Mouse (Mus musculus): ENCODE measurements around the gene Ttc28.
A peak's percentile ranks its signal among the peaks of the same experiment; 100 is the strongest.

Ttc28 gene

DNA sequence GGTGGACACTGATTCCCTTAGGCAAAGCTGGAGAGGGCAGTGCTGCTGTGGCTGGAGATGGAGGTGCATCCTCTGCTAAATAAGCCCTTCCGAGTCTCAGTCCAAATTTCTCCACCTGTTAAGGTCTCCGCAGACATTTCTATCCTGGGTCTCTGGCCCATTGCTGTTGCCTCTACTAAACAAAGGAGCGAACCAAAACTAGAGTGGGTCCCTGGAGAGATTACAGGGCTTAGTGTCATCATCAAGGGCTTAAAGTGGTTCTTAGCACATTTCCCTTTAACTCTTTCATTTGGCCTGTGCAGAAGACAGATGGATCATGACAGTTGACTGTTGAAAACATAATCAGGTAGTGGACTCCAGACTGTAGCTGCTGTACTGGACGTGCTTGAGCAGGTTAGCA lies 9.0 kb downstream of the Ttc28 start:
- DNase-seq (ENCODE audit: low spot score), result no peak

DNA sequence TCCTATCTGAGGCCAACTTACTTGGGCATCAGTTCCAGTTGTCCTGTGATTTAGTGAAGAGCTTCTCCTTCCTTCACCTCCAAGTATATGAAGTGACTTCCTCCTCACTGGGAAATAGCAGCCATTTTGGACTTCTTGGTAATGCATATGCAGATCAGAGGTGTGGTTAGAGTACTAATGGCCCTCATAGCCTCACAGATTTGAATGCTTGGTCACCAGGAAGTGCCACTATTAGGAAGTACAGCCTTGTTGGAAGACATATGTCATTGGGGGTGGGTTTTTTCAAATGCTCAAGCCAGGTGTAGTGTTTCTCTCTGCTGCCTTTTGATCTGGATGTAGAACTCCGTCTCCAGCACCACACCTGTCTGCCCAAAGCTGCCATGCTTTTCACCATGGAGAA lies 10.3 kb downstream of the Ttc28 start:
- DNase-seq (ENCODE audit: low spot score), result no peak

DNA sequence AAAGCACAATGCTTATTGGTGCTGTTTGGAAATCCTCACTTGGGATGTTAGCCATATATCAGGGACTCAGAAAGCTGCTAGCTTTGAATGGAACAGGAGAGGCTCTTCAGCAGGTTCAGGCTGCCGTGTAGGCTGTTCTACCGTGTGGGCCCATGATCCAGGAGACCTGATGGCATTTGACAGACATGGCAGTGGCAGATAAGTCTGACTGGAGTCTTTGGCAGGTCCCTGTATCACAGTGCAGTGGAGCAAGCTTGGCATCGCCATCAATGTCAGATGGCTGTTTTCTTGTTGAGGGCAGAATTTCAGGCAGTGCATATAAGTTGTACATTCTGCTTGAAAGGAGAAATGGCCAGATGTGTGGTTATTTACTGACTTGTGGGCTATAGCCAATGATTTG lies 11.0 kb downstream of the Ttc28 start:
- no peak for DNase-seq (ENCODE audit: low spot score)

DNA sequence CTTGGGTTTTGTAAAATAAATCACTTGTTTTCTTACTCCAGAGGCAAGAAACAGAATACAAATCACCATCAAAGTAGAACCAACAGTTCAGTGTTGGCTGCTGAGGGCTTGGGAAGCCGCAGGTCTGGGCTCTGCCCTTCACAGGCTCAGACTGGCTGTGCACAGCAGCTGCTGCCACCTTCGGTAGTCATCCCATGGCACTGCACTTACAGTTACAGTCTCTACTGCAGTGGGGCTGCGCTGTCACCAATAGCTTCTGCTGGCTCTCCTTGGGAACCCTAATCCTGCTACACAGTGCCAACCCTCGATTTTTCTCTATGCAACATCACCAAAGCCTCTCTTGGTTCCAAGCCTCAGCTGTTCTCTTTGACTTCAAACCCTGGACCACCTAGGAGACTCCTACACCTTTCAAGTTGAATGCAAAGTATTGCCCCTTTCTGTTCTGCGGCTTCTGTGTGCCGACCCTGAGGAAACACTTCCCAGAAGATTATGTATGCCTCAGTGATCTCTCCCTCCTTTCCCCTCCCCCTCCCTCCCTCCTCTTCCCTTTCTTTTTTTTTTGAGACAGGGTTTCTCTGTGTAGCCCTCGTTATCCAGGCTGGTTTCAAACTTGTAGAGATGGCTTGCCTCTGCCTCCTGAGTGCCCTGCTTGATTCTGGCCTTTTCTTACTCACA lies 17.6 kb downstream of the Ttc28 start:
- no peak for DNase-seq (ENCODE audit: low spot score)

- DNase-seq (ENCODE audit: low spot score), result no peak
Observed at GRCm38 (mm10) chr5:110898169-110898568, 18.6 kb downstream of the Ttc28 start.

DNA sequence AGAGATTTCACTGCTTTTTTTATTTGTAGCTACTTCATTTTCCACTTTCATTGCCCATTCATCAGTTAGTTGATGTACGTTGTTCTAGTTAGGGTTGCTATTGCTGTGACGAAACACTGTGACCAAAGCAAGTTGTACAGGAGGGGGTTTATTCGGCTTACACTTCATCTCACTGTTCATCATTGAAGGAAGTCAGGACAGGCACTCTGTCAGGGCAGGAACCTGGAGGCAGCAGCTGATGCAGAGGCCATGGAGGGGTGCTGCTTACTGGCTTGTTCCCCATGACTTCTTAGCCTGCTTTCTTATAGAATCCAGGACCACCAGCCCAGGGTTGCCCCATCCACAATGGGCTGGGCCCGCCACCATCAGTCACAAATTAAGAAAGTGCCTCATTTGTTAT lies 19.2 kb downstream of the Ttc28 start:
- DNase-seq (ENCODE audit: low spot score), result no peak

- DNase-seq (ENCODE audit: low spot score), result no peak
Observed at GRCm38 (mm10) chr5:110900331-110900730, 20.7 kb downstream of the Ttc28 start.

DNA sequence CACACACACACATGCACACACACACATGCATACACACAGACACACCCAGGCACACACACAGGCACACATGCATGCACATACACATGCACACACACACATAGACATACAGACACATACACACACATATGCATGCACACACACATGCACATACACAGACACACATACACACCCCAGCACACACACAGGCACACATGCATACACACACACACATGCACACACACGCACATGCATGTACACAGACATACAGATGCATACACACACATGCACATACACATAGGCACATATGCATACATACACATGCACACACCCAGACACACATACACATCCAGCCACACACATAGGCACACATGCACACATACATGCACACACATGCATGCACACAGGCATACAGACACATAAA lies 27.1 kb downstream of the Ttc28 start:
- no peak for DNase-seq (ENCODE audit: low spot score)

DNA sequence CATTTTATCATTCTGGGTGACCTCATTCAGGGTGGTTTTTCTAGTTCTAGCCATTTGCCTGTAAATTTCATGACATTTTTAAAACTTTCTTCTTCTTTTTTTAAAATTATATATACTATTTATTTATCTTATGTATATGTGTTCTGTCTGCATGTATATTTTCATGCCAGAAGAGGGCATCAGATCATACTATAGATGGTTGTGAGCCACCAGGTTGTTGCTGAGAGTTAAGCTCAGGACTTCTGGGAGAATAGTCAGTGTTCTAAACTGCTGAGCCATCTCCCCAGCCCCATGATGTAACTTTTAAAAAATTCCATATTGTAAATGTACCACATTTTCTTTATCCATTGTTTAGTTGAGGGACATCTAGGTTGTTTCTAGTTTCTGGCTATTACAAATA lies 29.3 kb downstream of the Ttc28 start:
- no peak for DNase-seq (ENCODE audit: low spot score)

DNA sequence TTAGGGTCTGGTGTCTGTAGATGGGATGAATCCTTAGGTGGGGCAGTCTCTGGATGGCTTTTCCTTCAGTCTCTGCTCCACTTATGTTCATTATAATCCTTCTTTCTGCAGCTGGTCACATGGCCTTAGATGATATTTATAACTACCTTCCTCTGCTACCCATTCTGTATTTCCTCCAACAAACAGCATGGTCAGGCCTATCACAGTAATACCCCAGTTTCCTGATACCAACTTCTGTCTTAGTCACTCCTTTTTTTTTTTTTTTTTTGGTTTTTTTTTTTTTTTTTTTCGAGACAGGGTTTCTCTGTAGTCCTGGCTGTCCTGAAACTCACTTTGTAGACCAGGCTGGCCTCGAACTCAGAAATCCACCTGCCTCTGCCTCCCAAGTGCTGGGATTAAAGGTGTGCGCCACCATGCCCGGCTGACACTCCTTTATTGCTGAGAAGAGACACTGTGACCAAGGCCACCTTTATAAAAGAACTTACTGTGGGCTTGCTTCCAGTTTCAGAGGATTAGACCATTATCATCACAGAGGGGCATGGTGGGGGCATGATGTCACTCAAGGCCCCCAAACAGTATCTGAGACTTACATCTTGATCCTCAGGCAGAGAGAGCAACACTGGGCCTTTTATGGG lies 30.5 kb downstream of the Ttc28 start:
- no peak for DNase-seq (ENCODE audit: low spot score)

GRCm38 (mm10) chr5:110914859-110915258 lies 35.3 kb downstream of the Ttc28 start:
- no peak for DNase-seq (ENCODE audit: low spot score)

DNA sequence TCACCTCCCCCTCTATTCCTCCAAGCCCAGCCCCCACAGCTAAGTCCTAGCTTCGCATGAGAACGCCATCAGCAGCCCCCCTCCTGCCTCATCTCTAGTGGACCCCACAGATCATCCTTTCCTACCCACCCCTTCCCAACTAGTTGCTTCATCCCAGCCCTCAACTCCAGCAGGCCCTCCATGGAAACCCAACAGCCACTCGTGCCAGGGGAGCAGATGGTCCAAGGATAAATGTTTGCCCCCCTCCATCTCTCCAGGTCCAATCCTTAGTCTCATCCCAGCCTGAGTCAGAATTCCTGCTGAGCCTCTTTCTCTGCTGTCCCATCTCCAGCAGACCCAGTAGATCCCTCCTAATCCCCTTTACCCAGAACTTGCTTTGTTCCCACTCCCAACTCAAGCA lies 36.6 kb downstream of the Ttc28 start:
- DNase-seq (ENCODE audit: low spot score), result no peak

DNA sequence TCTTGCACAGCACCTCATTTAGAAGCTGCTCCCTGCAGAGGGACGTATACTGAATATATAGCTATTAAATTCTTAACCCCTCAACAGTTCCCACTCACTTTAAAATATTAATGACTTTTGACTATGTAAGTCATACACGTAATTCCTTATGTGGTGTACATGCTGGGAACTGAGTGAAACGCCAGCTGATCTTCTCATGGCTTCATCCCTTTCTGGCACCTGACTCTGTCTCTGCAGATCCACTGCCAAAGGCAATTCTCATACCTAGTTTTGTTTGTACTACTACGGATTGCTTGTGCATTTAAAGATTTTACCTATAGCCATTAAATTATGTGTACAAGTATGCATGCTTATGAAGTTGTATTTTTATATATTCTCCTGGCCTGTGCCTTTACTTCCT lies 39.9 kb downstream of the Ttc28 start:
- no peak for DNase-seq (ENCODE audit: low spot score)

DNA sequence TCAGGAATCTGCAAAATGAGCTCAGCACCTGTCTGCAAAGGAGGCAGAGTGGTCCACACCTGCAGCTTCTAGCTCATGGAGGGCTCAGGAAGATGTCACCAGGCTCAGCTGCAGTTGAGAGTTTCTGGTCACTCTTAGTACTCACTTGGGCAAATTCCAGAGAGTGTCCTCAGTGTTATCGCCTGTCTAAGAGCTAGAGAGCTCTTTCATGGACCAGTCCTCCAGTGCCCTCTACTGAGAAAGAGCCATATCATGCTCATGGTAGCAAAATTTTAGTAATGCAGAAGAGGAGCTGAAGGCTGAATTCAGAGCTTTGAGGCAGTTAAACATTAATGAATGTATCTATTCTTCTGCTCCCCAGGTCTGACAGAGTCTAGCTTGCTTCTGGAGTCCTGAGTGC lies 43.7 kb downstream of the Ttc28 start:
- no peak for DNase-seq (ENCODE audit: low spot score)

DNA sequence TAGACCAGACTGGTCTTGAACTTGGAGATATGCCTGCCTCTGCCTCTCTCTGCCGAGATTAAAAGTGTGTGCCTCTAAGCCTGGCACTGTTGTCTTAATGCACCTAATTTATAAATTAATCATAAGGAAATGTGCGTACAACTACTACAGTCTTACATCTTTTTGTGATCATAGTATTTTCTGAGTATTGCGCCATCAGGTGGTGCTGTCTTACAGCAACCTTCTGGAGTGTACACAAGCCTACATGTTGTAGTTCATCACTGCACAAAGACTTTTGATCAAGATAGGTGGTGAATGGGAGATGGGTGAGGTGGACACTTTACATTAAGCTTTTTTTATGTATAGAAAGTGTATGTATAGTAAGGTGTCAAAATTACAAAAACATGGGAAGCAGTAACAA lies 45.0 kb downstream of the Ttc28 start:
- no peak for DNase-seq (ENCODE audit: low spot score)

- no peak for DNase-seq (ENCODE audit: low spot score)
Observed at GRCm38 (mm10) chr5:110925804-110926203, 46.2 kb downstream of the Ttc28 start.

DNA sequence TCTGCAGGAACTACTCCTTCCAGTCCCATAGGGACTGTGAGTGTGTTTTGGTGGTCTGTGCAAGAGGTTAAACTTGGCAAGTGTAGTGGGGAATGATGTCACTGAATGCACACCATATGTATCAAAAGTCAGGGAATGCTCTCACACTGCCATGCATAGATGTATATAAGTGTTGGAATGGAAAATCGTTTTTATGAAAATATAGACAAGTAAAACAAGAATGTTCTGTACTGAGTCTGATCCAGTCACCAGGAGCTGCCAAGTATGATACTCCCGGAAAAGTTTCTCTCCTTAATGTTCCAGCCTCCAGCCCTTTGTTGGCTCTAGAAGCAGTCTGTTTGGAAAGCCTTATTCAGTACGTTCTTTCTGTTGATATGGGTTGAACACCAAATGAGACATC lies 48.7 kb downstream of the Ttc28 start:
- DNase-seq (ENCODE audit: low spot score), result peak; percentile 12

DNA sequence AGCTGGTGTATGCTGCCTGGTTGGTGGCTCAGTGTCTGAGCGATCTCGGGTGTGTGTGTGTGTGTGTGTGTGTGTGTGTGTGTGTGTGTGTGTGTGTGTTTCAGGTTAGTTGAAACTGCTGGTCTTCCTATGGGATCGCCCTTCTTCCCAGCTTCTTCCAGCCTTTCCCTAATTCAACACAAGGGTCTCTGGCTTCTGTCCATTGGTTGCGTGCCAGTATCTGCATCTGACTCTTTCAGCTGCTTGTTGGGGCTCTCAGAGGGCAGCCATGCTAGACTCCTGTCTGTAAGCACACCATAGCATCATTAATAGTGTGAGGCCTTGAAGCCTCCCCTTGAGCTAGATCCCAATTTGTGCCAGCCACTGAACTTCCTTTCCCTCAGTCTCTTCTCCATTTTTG lies 49.7 kb downstream of the Ttc28 start:
- no peak for DNase-seq (ENCODE audit: low spot score)

GRCm38 (mm10) chr5:110936606-110937005 lies 57.0 kb downstream of the Ttc28 start:
- no peak for DNase-seq (ENCODE audit: low spot score)

DNA sequence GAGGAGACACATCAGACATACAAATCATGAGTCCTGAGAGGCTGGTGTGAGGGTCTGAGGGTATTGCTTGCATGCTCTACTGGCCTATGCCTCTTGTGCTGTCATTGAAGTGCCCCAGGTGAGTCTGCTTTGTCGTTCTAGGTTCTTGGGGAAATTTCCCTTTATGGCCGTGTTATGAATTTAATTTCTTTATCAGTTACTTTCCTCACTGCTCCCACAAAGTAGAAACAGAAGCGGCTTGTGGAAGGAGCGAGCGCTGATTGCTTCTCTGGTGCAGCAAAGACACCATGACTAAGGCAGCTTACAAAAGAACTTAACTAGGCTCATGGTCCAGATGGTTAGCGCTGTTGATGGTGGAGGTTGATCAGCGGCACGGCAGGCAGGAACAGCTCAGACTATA lies 64.7 kb downstream of the Ttc28 start:
- no peak for DNase-seq (ENCODE audit: low spot score)

GRCm38 (mm10) chr5:110948476-110949399 lies 69.1 kb downstream of the Ttc28 start:
- no peak for DNase-seq (ENCODE audit: low spot score)

DNA sequence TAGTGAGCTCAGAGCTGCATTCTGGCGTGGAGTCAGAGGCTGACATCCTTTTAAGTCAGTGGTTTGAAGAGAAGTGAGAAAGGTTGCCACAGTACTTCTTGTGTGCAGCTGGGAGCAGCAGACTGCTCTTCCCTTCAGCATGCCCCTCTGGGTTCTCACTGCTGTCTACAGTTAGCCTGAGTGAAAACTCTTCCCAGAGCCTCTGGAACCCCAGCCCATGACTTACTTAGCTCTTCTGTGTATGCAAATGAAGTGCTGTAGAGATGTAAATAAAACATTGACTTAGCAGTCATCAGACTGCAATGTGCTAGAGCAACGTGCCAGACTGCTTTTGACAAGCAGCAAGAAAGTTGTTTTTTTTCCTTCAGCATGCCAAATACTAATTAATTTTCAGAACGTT lies 70.2 kb downstream of the Ttc28 start:
- DNase-seq (ENCODE audit: low spot score), result no peak

GRCm38 (mm10) chr5:110958196-110958595 lies 78.6 kb downstream of the Ttc28 start:
- no peak for DNase-seq (ENCODE audit: low spot score)
